Comparison of ENCODE assay signal across 17 mouse cellular contexts in genomic region chr19:6654550-6654949, GRCm38 (mm10).
DNase-seq lines count a peak whose midpoint lies in the region; TF ChIP-seq lines count a peak whose summit lies in the region.
"Had no signal": no experiment of that assay in that cellular context is flagged by ENCODE, and none has a peak within 500 bp of the region (broad histone marks: within the 10 kb centered on the region; RNA-seq: fewer than 3 reads in every experiment).

No protein-coding gene starts in this region.

- H3K9ac ChIP-seq in liver, adult 2 months (ENCODE audit: low read depth, low read length), result no peak overlapping the region
- H3K9ac ChIP-seq: embryonic facial prominence, embryonic 13.5 days; hindbrain, embryonic 13.5 days; kidney, embryonic 15.5 days; limb, embryonic 15.5 days; midbrain, embryonic 15.5 days; neural tube, embryonic 15.5 days; stomach, embryonic 15.5 days had no signal

- H3K4me1 ChIP-seq in liver, adult 2 months (ENCODE audit: control insufficient read depth, insufficient read depth, low read length), result no peaks in the 10 kb centered on the region
- 0 out of 2 replicates have a peak, but pooled peaks cover 4% of the 10 kb centered on the region for H3K4me1 ChIP-seq in E14TG2a.4 (replicated peaks; ENCODE audit: low read depth, low read length)
- H3K4me1 ChIP-seq: embryonic facial prominence, embryonic 13.5 days; kidney, embryonic 15.5 days; limb, embryonic 15.5 days; stomach, embryonic 15.5 days had no signal

- no peaks in the 10 kb centered on the region for H3K79me2 ChIP-seq in liver, adult 2 months (ENCODE audit: control insufficient read depth, insufficient read depth, low read length)

- intact Hi-C loops in gastrocnemius, adult 2 months (cut with DNase I), result no loop called here

- H3K36me3 ChIP-seq in liver, adult 2 months (ENCODE audit: control insufficient read depth, insufficient read depth, low read length), result no peaks in the 10 kb centered on the region
- H3K36me3 ChIP-seq in E14TG2a.4 (ENCODE audit: insufficient read depth, low read length), result no peaks in the 10 kb centered on the region
- H3K36me3 ChIP-seq: embryonic facial prominence, embryonic 13.5 days; hindbrain, embryonic 13.5 days; kidney, embryonic 15.5 days; limb, embryonic 15.5 days; midbrain, embryonic 15.5 days; neural tube, embryonic 15.5 days; stomach, embryonic 15.5 days had no signal

- 82% methylated on average over 5 of the region's 5 CpGs for WGBS in liver, adult 2 months

- no peak overlapping the region for H3K4me3 ChIP-seq in gastrocnemius, adult 2 months
- no peak overlapping the region for H3K4me3 ChIP-seq in liver, adult 2 months (ENCODE audit: insufficient read depth, low read depth, low read length)
- H3K4me3 ChIP-seq in E14TG2a.4 (replicated peaks; ENCODE audit: low read length), result no peak overlapping the region
- H3K4me3 ChIP-seq: embryonic facial prominence, embryonic 13.5 days; hindbrain, embryonic 13.5 days; kidney, embryonic 15.5 days; limb, embryonic 15.5 days; midbrain, embryonic 15.5 days; neural tube, embryonic 15.5 days; stomach, embryonic 15.5 days had no signal

- TF ChIP-seq CTCF in gastrocnemius, adult 2 months (IDR thresholded peaks at IDR 0.05), result peak; percentile 28; the same call in 1 of the 2 replicates
- peak; percentile 18; the same call in 1 of the 2 replicates for TF ChIP-seq CTCF in liver, adult 2 months (IDR thresholded peaks at IDR 0.05; ENCODE audit: low read depth, low read length)
- peak; percentile 81 for TF ChIP-seq CTCF in E14TG2a.4 (conservative IDR thresholded peaks at IDR 0.05; ENCODE audit: low read length)

- no peak for TF ChIP-seq POLR2A in liver, adult 2 months (IDR thresholded peaks at IDR 0.05; ENCODE audit: extremely low read depth, insufficient read depth, low read length)

- H3K27me3 ChIP-seq in liver, adult 2 months (ENCODE audit: control insufficient read depth, insufficient read depth, low read length), result no peaks in the 10 kb centered on the region
- no peaks in the 10 kb centered on the region for H3K27me3 ChIP-seq in E14TG2a.4 (ENCODE audit: insufficient read depth, low read length)
- H3K27me3 ChIP-seq: embryonic facial prominence, embryonic 13.5 days; hindbrain, embryonic 13.5 days; kidney, embryonic 15.5 days; limb, embryonic 15.5 days; midbrain, embryonic 15.5 days; neural tube, embryonic 15.5 days; stomach, embryonic 15.5 days had no signal

- no peak for DNase-seq in gastrocnemius, adult 2 months
- no peak for DNase-seq in gastrocnemius, postnatal 4 days (ENCODE audit: low spot score in 2 of 2)
- DNase-seq in liver, adult 2 months (ENCODE audit: extremely low read depth, low read depth, low spot score), result no peak
- DNase-seq in liver (no peak), ZHBTc4 (ENCODE audit: low read depth, low spot score) (peak; percentile 56)
- DNase-seq in frontal cortex, postnatal 25 days (ENCODE audit: low spot score in 2 of 2), result no peak
- DNase-seq: adrenal gland, adult 8-10 months; heart, postnatal 10 days; right cerebral cortex, postnatal 14 days had no signal

- no peaks in the 10 kb centered on the region for H3K9me3 ChIP-seq in E14TG2a.4 (ENCODE audit: low read length)
- H3K9me3 ChIP-seq: embryonic facial prominence, embryonic 13.5 days; hindbrain, embryonic 13.5 days; kidney, embryonic 15.5 days; limb, embryonic 15.5 days; midbrain, embryonic 15.5 days; neural tube, embryonic 15.5 days; stomach, embryonic 15.5 days had no signal

- no peak overlapping the region for H3K27ac ChIP-seq in gastrocnemius, adult 2 months
- H3K27ac ChIP-seq in liver, adult 2 months (replicated peaks; ENCODE audit: insufficient read depth, low read depth, low read length), result no peak overlapping the region
- H3K27ac ChIP-seq: embryonic facial prominence, embryonic 13.5 days; hindbrain, embryonic 13.5 days; kidney, embryonic 15.5 days; limb, embryonic 15.5 days; midbrain, embryonic 15.5 days; neural tube, embryonic 15.5 days; stomach, embryonic 15.5 days had no signal

Comparison
In these comparisons a context has a peak if more than half of its experiments do, and no peak if none do; other contexts are left out.
1. CTCF ChIP-seq: peak in every context shown above with its lines; median percentile 81 in E14TG2a.4; 28 in gastrocnemius, adult 2 months; 18 in liver, adult 2 months.